16 mouse cellular contexts compared by ENCODE assay signal in genomic region chr3:121282998-121283397, GRCm38 (mm10). TPM values are rescaled to one million over a fixed set of nuclear protein-coding genes. Genes with fewer than 3 reads are reported as not detected.
DNase-seq lines count a peak whose midpoint lies in the region; ATAC-seq and TF ChIP-seq lines count a peak whose summit lies in the region.
"Had no signal": no experiment of that assay in that cellular context is flagged by ENCODE, and none has a peak within 500 bp of the region (broad histone marks: within the 10 kb centered on the region; RNA-seq: fewer than 3 reads in every experiment).

Gene Tmem56, minus strand, starts transcription at chr3:121283098.

- H3K27me3 ChIP-seq in G1E (ENCODE audit: insufficient read depth, low read length) = peaks cover 5% of the 10 kb centered on the region; the same call in 1 of the 2 replicates
- H3K27me3 ChIP-seq in midbrain, embryonic 10.5 days (ENCODE audit: low read depth, poor library complexity, severe bottlenecking) = no peaks in the 10 kb centered on the region
- no peaks in the 10 kb centered on the region for H3K27me3 ChIP-seq in intestine, postnatal 0 days (replicated peaks; ENCODE audit: control insufficient read depth, insufficient read depth, low read length)
- H3K27me3 ChIP-seq: embryonic facial prominence, embryonic 12.5 days; forebrain, embryonic 13.5 days had no signal

- ATAC-seq in G1E (ENCODE audit: extremely low read depth, insufficient number of reproducible peaks, low FRiP score, poor library complexity, severe bottlenecking) = no peak
- no peak for ATAC-seq in erythroblast, adult 5-6 weeks (replicated peaks; ENCODE audit: low FRiP score, poor library complexity, severe bottlenecking)
- no peak for ATAC-seq in intestine, postnatal 0 days
- ATAC-seq in CD4-positive, CD25-positive, alpha-beta regulatory T cell, adult 4 months = no peak
- ATAC-seq: forebrain, embryonic 13.5 days; lung, postnatal 0 days; midbrain, embryonic 16.5 days had no signal

- peaks cover 4% of the 10 kb centered on the region for H3K4me1 ChIP-seq in G1E (ENCODE audit: insufficient read depth, low read depth, low read length)
- H3K4me1 ChIP-seq in midbrain, embryonic 10.5 days = no peaks in the 10 kb centered on the region
- no peaks in the 10 kb centered on the region for H3K4me1 ChIP-seq in intestine, postnatal 0 days (replicated peaks; ENCODE audit: control insufficient read depth, insufficient read depth, low read length)
- H3K4me1 ChIP-seq: embryonic facial prominence, embryonic 12.5 days; forebrain, embryonic 13.5 days had no signal

- no peak for DNase-seq in frontal cortex, adult 2 months (ENCODE audit: extremely low spot score in 1 of 2, low spot score in 1 of 2)
- DNase-seq in frontal cortex, postnatal 25 days (ENCODE audit: low spot score in 2 of 2) = no peak
- no peak for DNase-seq in G1E (ENCODE audit: low spot score)
- DNase-seq in left cerebral cortex, postnatal 36 days (ENCODE audit: low spot score in 2 of 2) = no peak
- no peak for DNase-seq in midbrain, embryonic 10.5 days (ENCODE audit: low spot score)
- DNase-seq: heart, adult 2 months; kidney, postnatal 36 days; right cerebral cortex, adult 18-20 months; thymus, postnatal 25 days had no signal

- no peak within 1 kb of the TSS for H3K4me2 ChIP-seq in intestine, postnatal 0 days (replicated peaks; ENCODE audit: low read depth)
- H3K4me2 ChIP-seq: embryonic facial prominence, embryonic 12.5 days; forebrain, embryonic 13.5 days had no signal

- H3K9ac ChIP-seq in intestine, postnatal 0 days (ENCODE audit: low read depth, low read length) = no peak within 1 kb of the TSS
- H3K9ac ChIP-seq: embryonic facial prominence, embryonic 12.5 days; forebrain, embryonic 13.5 days had no signal

- H3K27ac ChIP-seq in midbrain, embryonic 10.5 days (replicated peaks) = no peak within 1 kb of the TSS
- no peak within 1 kb of the TSS for H3K27ac ChIP-seq in intestine, postnatal 0 days (ENCODE audit: low read depth, low read length)
- H3K27ac ChIP-seq: embryonic facial prominence, embryonic 12.5 days; forebrain, embryonic 13.5 days; heart, adult 2 months had no signal

- H3K36me3 ChIP-seq in G1E (replicated peaks) = no peaks in the 10 kb centered on the region
- H3K36me3 ChIP-seq in midbrain, embryonic 10.5 days = no peaks in the 10 kb centered on the region
- H3K36me3 ChIP-seq in intestine, postnatal 0 days (ENCODE audit: control insufficient read depth, insufficient read depth) = no peaks in the 10 kb centered on the region
- H3K36me3 ChIP-seq: embryonic facial prominence, embryonic 12.5 days had no signal

- WGBS in midbrain, embryonic 10.5 days = 81% methylated on average over 4 of the region's 4 CpGs
- WGBS in intestine, postnatal 0 days = 95% methylated on average over 4 of the region's 4 CpGs

- TF ChIP-seq CTCF in G1E (IDR thresholded peaks at IDR 0.05; ENCODE audit: low read depth, low read length) = no peak
- TF ChIP-seq CTCF in intestine, postnatal 0 days (IDR thresholded peaks at IDR 0.05; ENCODE audit: low read depth) = no peak

- H3K4me3 ChIP-seq in G1E (ENCODE audit: low read depth, low read length) = no peak within 1 kb of the TSS
- H3K4me3 ChIP-seq in midbrain, embryonic 10.5 days = no peak within 1 kb of the TSS
- no peak within 1 kb of the TSS for H3K4me3 ChIP-seq in intestine, postnatal 0 days (ENCODE audit: low read depth, low read length)
- H3K4me3 ChIP-seq: embryonic facial prominence, embryonic 12.5 days; forebrain, embryonic 13.5 days; heart, adult 2 months had no signal

- no peaks in the 10 kb centered on the region for H3K9me3 ChIP-seq in G1E (replicated peaks)
- no peaks in the 10 kb centered on the region for H3K9me3 ChIP-seq in midbrain, embryonic 10.5 days (replicated peaks)
- H3K9me3 ChIP-seq in intestine, postnatal 0 days (ENCODE audit: control insufficient read depth) = no peaks in the 10 kb centered on the region
- H3K9me3 ChIP-seq: embryonic facial prominence, embryonic 12.5 days; forebrain, embryonic 13.5 days had no signal

- intact Hi-C loops in left cerebral cortex, postnatal 36 days (cut with DNase I) = no loop called here

RNA-seq across cellular contexts. Expression of gene Tmem56, which starts in this region (rescaled TPM):
- 16.7 and 16.9 TPM in 2 replicates for polyA plus RNA-seq in frontal cortex, adult 2 months (2012; rRNA removed)
- 88.9 and 91.0 TPM in 2 replicates for total RNA-seq in G1E (2014; fragmentation: Nextera tagmentation)
- total RNA-seq in G1E (2017) = 33.6 and 34.1 TPM in 2 replicates
- polyA plus RNA-seq in G1E (2012) = 6.7 TPM in 2 replicates
- total RNA-seq in erythroblast, adult 5-6 weeks (2015; ENCODE audit: low replicate concordance) = 11.0 and 16.3 TPM in 2 replicates
- 14.1 and 16.7 TPM in 2 replicates for total RNA-seq in erythroblast, adult 5-6 weeks (2017; ENCODE audit: low replicate concordance)
- 10 to 100 TPM; 46.0 to 47.0 TPM for total RNA-seq in left cerebral cortex, postnatal 36 days (2021)
- polyA plus RNA-seq in midbrain, embryonic 10.5 days (2016; fragmentation: Nextera tagmentation; extraction: Ambion mirVana) = 0.82 and 1.1 TPM in 2 replicates
- polyA plus RNA-seq in intestine, postnatal 0 days (2015; fragmentation: Nextera tagmentation; extraction: Ambion mirVana) = 6.0 and 6.8 TPM in 2 replicates
- not detected for polyA plus RNA-seq in CD4-positive, CD25-positive, alpha-beta regulatory T cell, adult 4 months (2017; shearing (Covaris generic))
